Mouse (Mus musculus) embryonic fibroblast, embryonic 13.5 days (primary cell): ENCODE measurements at regions not wholly inside any gene's neighbourhood (a gene's known extent, or its start where the extent isn't known, plus 50 kb on each side); places are given as distances from the start of the nearest gene placed in this dataset.

Source experiments
- CTCF ChIP-seq: IDR thresholded peaks from 2 replicates; pipeline ENCODE4 v1.5.1; 2011; ENCODE audit warnings: mild to moderate bottlenecking, control low read depth, low read length, moderate library complexity, borderline replicate concordance; ENCODE audit not compliant: insufficient read depth
- POLR2A ChIP-seq: IDR thresholded peaks from 2 replicates; pipeline ENCODE4 v1.6.1; 2011; ENCODE audit warnings: low read depth, mild to moderate bottlenecking, control low read depth, low read length, moderate library complexity

- no peak for TF ChIP-seq CTCF
- TF ChIP-seq POLR2A, result no peak
These were observed 52.8 kb upstream of the Nyx start for GRCm38 (mm10) chrX:13413135-13413534.
